Mouse (Mus musculus) CD4-positive, CD25-positive, alpha-beta regulatory T cell, adult 4 months (primary cell): ENCODE data around the gene Ebf3. TPM values are rescaled to one million over a fixed set of nuclear protein-coding genes. Genes with fewer than 3 reads are reported as not detected.
A peak's percentile ranks its signal among the peaks of the same experiment; 100 is the strongest.

Source experiments
- ATAC-seq: one replicate; pipeline ENCODE4 v1.8.0; 2017
- polyA plus RNA-seq, 2 experiments: library from polyadenylated mRNA; unstranded; fragments of 100-300 nt; shearing (Covaris generic); gene quantifications; one replicate each; pipeline ENCODE4 v1.2.1; 2017

Gene Ebf3
- polyA plus RNA-seq, 2 experiments from 2014 or later, result not detected

DNA sequence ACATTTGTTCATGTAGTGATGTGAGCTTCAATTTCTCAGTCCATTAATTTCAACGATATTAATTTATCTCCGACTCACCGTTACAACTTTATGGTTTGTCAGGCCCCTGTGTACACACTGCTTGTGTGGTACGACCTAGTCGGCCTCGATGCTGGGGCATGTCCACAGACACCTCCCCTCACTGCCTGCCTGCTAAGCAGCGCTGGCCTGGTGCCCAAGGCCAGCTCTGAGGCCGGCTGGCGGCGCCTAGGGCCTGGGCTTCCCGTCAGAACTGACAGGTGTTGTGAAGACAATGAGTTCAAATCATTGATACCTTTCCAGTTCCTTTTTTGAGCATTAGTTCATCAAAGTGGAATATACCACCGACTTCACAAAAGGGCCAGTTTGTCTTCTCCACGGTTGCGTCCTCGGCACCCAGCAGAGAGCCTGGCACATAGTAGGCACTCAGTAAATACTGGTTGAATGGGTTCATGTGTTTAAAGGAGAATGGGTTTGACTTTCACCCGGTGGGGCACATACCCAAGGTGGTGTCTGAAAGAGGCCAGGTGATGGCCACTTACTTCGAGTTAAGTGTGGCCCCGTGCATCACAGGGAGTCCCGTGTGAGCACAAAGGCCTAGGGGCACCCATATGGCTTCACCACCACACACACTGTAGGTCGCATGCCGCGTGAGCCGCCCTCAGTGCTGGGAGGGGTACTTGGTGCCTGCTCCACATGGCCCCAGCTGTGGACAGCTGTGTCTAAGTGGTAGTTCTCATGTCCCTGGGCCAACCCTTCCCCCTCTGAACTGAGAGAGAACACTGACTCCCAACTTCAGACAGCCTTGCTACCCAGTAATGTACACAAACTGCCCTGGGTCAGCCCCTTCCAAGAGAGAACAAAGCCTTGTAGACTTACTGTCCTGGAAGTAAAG lies 116.9 kb downstream of the Ebf3 start:
- no peak for ATAC-seq

DNA sequence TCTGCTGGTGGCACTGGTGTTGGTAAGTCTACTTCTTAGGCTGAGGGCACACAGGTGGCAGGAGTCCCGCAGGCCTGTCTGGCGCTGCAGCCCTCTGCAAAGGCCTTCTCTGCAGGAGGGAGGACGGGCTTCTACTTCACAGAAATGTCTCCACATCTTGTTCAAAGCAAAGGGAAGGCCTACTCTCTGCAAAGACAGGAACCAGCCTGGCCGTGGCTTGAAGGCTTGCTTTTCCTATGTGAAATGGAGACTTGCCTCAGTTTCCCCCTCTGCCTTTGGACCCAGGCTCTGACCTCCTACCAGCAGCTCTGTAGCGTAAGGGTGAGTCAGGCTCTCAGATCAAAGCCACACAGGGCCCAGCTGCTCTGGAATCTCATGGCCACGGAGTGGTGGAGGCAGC lies 117.7 kb downstream of the Ebf3 start:
- no peak for ATAC-seq

DNA sequence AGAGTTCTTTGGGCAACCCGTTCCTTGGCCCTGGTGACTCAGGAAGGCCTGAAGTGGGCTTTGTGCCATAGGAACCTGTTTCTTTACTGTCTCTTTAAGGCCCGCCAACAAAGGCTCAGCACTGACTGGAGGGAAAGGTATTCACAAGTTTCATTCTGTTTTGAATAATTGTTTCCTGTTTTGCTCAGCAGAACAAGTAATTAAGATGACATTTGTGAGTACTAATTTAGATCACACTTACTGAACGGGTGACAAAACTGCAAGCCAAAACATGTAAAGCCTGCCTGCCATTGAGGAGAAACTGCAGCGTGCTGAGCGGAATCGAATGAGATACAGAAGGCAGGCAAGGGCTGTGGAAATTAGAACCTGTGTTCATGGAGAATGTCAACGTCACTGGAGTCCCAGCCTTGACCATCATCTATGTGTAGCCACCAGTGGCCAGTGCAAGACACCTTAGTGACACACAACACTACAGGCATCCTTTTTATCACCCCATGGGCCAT lies 121.4 kb downstream of the Ebf3 start:
- ATAC-seq, result no peak

DNA sequence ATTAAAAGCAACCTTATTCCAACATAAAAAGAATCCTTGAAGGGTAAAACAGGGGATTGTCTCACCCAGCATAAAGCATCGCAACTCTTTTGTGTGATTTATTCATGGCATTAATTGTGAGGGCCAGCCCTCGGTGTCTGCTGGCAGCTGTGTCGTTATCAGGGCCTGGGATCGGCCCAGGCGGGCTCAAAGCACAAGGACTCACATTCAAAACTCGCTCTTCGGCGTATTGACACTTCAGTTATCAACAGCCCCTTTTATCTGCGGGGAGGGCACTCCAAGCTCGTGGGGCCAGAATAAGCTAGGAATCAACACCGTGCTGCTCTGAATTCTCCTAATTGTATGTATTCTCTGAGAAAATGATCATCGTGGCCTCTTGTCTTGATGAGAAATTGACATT lies 122.4 kb downstream of the Ebf3 start:
- no peak for ATAC-seq

DNA sequence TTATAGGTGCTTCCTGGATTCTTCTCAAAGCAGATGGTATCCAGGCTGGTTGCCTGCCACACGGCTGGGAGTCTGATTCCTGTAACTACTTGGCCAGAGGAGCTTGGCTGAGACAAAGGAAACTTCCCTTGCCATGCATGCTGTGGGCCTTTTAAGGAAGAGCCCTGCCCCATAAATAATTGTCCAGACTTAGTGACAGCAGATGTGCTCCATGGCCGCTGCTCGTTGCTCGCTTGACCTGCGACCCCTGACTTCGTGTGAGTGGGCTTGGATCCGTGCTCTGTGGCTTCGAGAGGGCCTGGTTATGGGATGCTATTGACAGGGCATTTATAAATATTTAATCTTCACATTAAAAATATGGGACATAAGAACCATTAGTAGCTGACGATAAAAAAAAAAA lies 142.0 kb downstream of the Ebf3 start:
- no peak for ATAC-seq

DNA sequence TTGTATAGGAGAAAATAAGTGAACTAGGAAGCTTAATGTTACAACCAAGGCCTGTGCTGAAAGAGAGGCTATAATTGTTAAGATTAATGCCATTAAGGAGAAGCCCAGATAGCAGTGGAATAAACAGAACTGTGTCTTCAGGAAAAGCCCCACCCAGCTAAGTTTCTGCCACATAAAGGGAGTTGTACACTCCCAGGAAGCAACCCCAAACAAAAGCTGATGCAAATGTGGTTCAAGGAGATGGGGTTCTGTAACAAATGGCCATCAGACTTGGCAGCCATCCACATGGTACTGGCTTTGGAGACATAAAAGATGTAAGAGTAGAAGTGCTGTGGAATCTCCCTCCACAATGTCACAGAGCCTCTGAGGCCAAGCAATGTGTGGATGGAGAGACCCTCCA lies 155.2 kb downstream of the Ebf3 start:
- ATAC-seq, result no peak

DNA sequence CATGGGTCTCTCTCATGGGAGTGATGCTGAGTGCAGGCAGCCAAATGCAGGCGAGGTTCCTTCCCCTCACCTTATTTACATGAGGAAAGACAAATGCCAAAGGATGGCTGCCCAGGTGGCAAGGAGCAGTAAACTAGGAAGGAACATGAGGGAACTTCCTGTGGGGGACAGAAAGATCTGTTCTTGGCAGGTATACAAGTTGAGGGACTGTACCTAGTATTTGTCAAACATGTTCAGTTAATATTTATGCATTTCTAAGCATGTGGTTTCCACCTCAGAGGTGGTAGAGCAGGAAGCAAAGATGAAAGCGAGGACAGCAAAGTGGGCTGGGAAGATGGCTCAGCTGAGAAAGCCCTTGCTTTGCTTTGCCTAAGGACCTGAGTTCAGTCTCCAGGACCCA lies 159.6 kb downstream of the Ebf3 start:
- peak; percentile 88 for ATAC-seq

DNA sequence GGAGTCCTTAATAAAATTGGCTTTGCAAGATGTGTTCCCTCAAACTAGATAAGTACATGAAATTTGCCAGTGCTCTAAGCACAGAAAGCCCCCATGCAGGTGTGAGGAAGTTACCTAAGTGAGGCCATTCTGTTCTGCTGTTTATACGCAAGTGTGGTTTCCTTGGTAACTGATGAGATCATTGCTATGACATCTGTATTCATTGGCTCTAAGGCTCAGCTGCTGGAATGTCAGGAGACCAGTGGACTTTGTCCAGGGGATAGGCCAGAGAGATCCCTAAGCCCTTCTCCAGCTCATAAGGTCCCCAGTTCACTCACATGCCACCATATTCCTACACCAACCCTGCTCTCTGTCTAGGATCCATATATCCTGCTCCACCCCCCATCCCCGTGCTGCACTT lies 162.4 kb downstream of the Ebf3 start:
- ATAC-seq, result no peak

DNA sequence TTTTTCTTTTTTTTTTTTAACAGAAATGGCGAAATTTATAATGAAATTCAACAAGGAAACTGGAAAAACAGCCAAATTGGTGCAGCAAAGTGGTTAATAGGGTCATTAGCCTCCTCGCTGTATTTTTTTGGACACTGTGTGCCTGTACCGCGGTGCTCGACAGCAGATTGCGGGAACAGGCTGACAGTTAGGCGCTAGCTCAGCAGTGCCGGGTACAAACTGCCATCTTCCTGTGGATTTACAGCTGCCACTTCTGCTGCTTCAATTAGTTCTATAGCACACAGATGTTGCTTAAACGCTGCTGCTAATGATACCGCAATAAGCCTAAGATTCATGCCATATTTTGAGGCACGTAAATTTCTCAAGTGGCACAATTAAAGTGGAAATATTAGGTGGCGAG lies 167.1 kb downstream of the Ebf3 start:
- ATAC-seq, result no peak

Other genes starting within 250 kb of the Ebf3 start
- 1 to 10 TPM; 7.1 to 7.6 TPM for gene 9430038I01Rik, start 96.3 kb upstream of the Ebf3 start, polyA plus RNA-seq
- gene Glrx3, start 123.2 kb upstream of the Ebf3 start, polyA plus RNA-seq, result 100 to 1,000 TPM in 1 of 2 experiments, 10 to 100 TPM in 1; 90.9 to 121 TPM